Mouse (Mus musculus): ENCODE results near the gene Galnt14.

- no peak for TF ChIP-seq CTCF (IDR thresholded peaks at IDR 0.05; ENCODE audit: extremely low read depth, insufficient read depth, low read length)
- TF ChIP-seq POLR2A (IDR thresholded peaks at IDR 0.05; ENCODE audit: extremely low read depth, insufficient read depth, low read length), result no peak
Measured at GRCm38 (mm10) chr17:73512844-73513243, 197.4 kb downstream of the Galnt14 start.

All from cortical plate, adult 2 months (tissue).